Mouse (Mus musculus) naive thymus-derived CD4-positive, alpha-beta T cell, adult 5 months (primary cell): ENCODE results near the gene Car6. TPM values are rescaled to one million over a fixed set of nuclear protein-coding genes. Genes with fewer than 3 reads are reported as not detected.

Source experiments
- polyA plus RNA-seq: library from polyadenylated mRNA; unstranded; fragments of 100-300 nt; shearing (Covaris generic); gene quantifications from one replicate; pipeline ENCODE4 v1.2.1, GENCODE M21; 2017

The Car6 gene
- not detected for polyA plus RNA-seq

DNA sequence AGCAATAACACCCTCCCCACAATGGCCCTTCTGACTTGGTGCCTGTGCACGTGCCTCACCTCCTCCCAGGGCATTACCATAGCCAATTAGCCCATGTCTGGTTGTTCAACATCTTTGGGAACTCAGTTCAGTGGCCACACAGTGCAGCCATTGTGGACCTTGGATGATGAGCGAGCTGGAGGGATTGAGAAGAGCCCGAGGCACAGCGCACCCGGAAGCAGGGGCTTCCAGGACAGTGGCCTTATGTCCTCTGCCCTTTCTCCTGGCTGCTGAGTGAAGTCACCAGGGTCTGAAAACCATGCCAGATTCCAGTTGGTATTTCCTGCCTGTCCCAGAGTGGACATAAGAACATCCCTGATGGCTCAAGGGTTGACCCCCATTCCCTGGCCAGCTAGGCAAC lies at the start of gene Car6:
TSS of gene Car6 (minus strand) at position 101 of the 400 bp plus-strand sequence.

DNA sequence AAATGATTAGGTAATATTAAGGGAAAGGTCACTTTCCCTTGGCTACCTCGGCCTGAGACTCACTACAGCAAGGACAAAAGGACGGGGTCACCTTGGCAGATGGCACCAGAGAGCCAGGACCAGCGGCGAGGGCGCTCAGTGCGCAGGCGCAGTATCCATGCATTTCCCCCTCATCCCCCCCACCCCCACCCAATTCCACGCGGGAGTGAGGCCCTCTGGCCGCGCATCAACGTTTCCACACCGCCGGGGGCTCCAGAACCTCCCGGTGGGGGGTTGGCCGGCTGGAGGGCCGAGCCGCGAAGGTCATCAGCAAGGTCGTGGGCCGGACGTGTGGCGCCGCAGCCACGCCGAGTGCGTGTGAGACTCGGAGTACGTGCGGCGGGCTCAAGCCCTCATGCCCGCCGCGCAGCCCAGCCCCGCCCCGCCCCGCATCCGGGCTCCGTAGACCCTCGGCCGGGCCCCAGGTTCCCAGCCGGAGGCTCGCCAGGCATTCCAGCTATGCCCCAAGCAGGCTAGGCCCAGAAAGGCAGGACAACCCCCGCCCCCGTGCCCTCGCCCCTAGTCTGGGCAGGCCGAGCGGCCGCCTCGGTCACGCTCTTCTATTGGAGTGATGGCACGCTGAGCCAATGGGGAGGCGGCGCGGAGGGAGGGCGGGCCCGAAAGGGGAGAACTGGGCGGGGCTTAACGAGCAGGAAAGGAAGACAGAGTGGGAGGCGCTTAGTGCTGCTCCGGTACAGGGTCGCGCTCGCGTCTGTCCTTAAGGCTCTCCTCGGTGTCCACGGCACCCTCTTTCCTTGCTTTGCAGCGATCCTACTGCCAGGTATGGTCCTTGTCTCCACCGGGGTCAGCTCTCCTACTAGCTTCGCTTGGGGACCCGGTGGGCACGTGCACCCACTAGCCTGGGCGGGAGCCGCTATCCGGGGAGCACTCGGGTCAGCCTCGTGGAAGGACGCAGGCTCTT lies 35.7 kb upstream of the Car6 start, which contains the start of gene Eno1:
TSS of gene Eno1 (plus strand) at position 201 of the 961 bp plus-strand sequence.

Other genes with a start within 250 kb of the Car6 start
- gene Spsb1, start 246.3 kb downstream of the Car6 start, polyA plus RNA-seq, result 47.8 TPM
- gene H6pd, start 192.3 kb downstream of the Car6 start, polyA plus RNA-seq, result 13.3 TPM
- gene Gpr157, start 114.0 kb downstream of the Car6 start, polyA plus RNA-seq, result 0.53 TPM
- not detected for gene Slc2a5, start 82.0 kb downstream of the Car6 start, polyA plus RNA-seq
- gene Slc2a7, start 52.4 kb downstream of the Car6 start, polyA plus RNA-seq, result not detected
- 845 TPM for gene Eno1, start 35.4 kb upstream of the Car6 start, polyA plus RNA-seq
- gene Rere, start 80.3 kb upstream of the Car6 start, polyA plus RNA-seq, result 37.4 TPM